Mouse (Mus musculus) intestine, embryonic 14.5 days (tissue): ENCODE measurements around the gene Syce2. TPM values are rescaled to one million over a fixed set of nuclear protein-coding genes. Genes with fewer than 3 reads are reported as not detected.

ENCODE experiments used
- ATAC-seq: fragments of 200-750 bp; cut with Nextera tagmentation; replicated peaks from 2 replicates; pipeline ENCODE4 v1.8.0; 2017; ENCODE audit warnings: low read depth, moderate number of reproducible peaks, moderate TSS enrichment, moderate library complexity; ENCODE audit not compliant: low FRiP score, low TSS enrichment
- DNase-seq: peaks from one replicate; pipeline ENCODE4 v3.0.0-alpha.2; 2018; ENCODE audit warnings: low spot score
- H3K27ac ChIP-seq: fragments of 300-500 bp; sonication (generic); 2 replicates; pipeline ENCODE4 v1.5.1; 2014; ENCODE audit warnings: low read depth, mild to moderate bottlenecking, control low read depth
- H3K27me3 ChIP-seq: fragments of 300-500 bp; sonication (generic); replicated peaks from 2 replicates; pipeline ENCODE4 v1.6.1; 2014; ENCODE audit warnings: low read length, control low read depth; ENCODE audit not compliant: control insufficient read depth, insufficient read depth
- H3K36me3 ChIP-seq: fragments of 300-500 bp; sonication (generic); 2 replicates; pipeline ENCODE4 v1.6.1; 2014; ENCODE audit warnings: low read length, control low read depth; ENCODE audit not compliant: control insufficient read depth, insufficient read depth
- H3K4me1 ChIP-seq: fragments of 300-500 bp; sonication (generic); replicated peaks from 2 replicates; pipeline ENCODE4 v1.6.1; 2014; ENCODE audit warnings: low read length, control low read depth, mixed read lengths; ENCODE audit not compliant: control insufficient read depth, insufficient read depth
- H3K4me2 ChIP-seq: fragments of 300-500 bp; sonication (generic); 2 replicates; pipeline ENCODE4 v1.6.1; 2014; ENCODE audit warnings: low read length
- H3K4me3 ChIP-seq: fragments of 300-500 bp; sonication (generic); 2 replicates; pipeline ENCODE4 v1.5.1; 2014; ENCODE audit warnings: low read depth, low read length, control low read depth, mixed read lengths
- H3K9ac ChIP-seq: fragments of 300-500 bp; sonication (generic); 2 replicates; pipeline ENCODE4 v1.6.1; 2014; ENCODE audit warnings: mild to moderate bottlenecking, low read length
- H3K9me3 ChIP-seq: fragments of 300-500 bp; sonication (generic); 2 replicates; pipeline ENCODE4 v1.6.1; 2016; ENCODE audit warnings: low read length, control low read depth; ENCODE audit not compliant: control insufficient read depth
- WGBS: fragments of 180-500 bp; shearing (Covaris S2); extraction: QIAGEN DNeasy Blood & Tissue Kit; methylation state at CpG from one replicate; pipeline ENCODE4 v1.1.7; 2014; 5-methylcytosine and 5-hydroxymethylcytosine counted together
- polyA plus RNA-seq: library from polyadenylated mRNA; unstranded; fragments of >200 nt; fragmentation: Nextera tagmentation; extraction: Ambion mirVana; gene quantifications from 2 replicates; pipeline ENCODE4 v1.2.1, GENCODE M21; 2014

Gene Syce2
- polyA plus RNA-seq, 1 experiment from 2014 or later: 68.9 TPM

DNA sequence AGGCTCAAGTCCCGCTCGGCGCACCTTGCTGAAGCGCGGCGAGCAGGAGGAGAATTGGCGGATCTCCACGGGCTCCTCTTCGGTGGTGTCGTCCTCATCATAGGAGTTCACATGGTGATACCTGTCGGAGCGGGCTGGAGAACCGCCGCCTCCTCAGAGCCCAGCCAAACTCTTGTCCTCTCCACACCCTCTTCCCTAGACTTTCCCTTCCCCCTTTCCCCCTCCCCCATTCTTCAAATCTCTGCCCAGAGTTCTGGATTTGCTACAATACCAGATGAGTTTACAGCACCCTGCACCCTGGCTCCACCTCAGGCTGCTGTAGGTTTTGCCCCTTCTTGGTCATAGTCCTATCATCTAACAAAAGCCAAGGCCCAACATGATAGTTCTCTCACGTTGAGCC lies 46.7 kb downstream of the Syce2 start:
- Histone ChIP-seq H3K36me3 (no peaks in the 10 kb centered on the region), H3K4me3 (no peak overlapping the region), H3K9ac (no peak overlapping the region), H3K27ac (no peak overlapping the region), H3K27me3 (peaks cover 25% of the 10 kb centered on the region), H3K9me3 (no peaks in the 10 kb centered on the region), H3K4me2 (no peak overlapping the region), H3K4me1 (no peaks in the 10 kb centered on the region)
- 90% methylated on average over 15 of the region's 15 CpGs for WGBS
- DNase-seq (no peak), ATAC-seq (no peak)

DNA sequence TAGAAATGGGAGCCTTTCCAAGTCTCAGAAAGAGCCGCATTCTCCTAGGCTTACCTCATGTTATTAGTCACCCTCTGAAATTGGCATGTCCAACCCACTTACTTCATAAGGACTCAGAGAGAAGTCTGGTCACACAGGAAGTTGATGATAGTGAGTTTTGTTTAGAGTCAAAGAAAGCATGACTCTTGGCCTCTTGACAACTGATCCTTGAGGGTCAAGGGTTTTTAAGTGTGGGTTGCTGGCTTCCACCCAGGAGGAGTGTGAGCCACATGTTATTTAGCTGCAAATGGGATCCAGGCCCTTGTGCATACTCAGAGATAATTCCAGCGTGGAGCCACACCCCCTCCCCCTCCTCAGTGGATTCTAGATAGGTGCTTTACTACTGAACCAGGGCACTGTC lies 49.7 kb downstream of the Syce2 start:
- Histone ChIP-seq H3K27ac (no peak overlapping the region), H3K9ac (no peak overlapping the region), H3K9me3 (no peaks in the 10 kb centered on the region), H3K27me3 (peaks cover 16% of the 10 kb centered on the region; the same call in 1 of the 2 replicates), H3K4me2 (no peak overlapping the region), H3K36me3 (no peaks in the 10 kb centered on the region), H3K4me3 (no peak overlapping the region), H3K4me1 (no peaks in the 10 kb centered on the region)
- WGBS: 67% methylated on average over 2 of the region's 2 CpGs
- no peak for DNase-seq
- no peak for ATAC-seq

DNA sequence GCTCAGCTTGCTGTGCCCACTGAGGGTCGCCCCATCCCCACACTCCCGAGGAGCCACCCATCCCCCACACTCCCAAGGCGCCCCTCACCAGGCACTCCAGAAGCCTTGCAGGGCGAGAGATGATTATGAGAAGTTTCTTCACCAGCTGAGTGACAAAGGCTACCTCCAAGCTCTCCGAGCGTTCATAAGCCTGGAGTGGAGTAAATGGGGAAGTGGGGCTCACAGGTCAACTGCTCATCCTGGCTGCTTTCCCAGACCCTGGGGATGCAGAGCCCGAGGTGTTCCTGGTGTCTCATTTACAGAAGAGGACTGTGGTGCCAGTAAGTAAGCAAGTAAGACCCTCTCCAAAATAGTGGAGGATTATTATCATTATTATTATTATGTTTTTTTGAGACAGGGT lies 53.6 kb downstream of the Syce2 start:
- H3K36me3 ChIP-seq: no peaks in the 10 kb centered on the region
- DNase-seq (no peak), ATAC-seq (no peak)
- H3K4me2 ChIP-seq: no peak overlapping the region
- no peaks in the 10 kb centered on the region for H3K9me3 ChIP-seq
- no peak overlapping the region for H3K27ac ChIP-seq
- 67% methylated on average over 7 of the region's 7 CpGs for WGBS
- no peak overlapping the region for H3K4me3 ChIP-seq
- peaks cover 24% of the 10 kb centered on the region for H3K27me3 ChIP-seq
- no peaks in the 10 kb centered on the region; the same call in 1 of the 2 replicates for H3K4me1 ChIP-seq
- no peak overlapping the region for H3K9ac ChIP-seq

DNA sequence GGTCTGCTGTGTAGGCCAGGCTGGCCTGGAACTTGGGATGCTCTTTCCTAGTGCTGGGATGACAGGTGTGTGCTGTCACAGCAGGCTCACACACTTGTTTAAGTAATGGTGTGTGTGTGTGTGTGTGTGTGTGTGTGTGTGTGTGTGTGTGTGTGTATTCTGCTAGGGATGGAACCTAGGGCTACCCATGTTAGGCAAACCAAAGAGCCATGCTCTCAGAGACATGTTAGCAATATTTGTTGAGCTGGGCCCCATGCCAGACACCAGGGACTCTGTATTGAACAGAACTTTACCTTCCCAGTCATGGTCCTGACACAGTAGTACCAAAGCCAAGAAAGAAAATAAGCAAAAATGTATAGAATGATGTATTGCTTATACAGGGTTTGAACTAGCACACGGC lies 55.6 kb downstream of the Syce2 start:
- Histone ChIP-seq H3K9ac (no peak overlapping the region), H3K4me2 (no peak overlapping the region), H3K27ac (no peak overlapping the region), H3K9me3 (no peaks in the 10 kb centered on the region), H3K4me3 (no peak overlapping the region), H3K36me3 (no peaks in the 10 kb centered on the region), H3K27me3 (peaks cover 39% of the 10 kb centered on the region), H3K4me1 (no peaks in the 10 kb centered on the region; the same call in 1 of the 2 replicates)
- DNase-seq (no peak), ATAC-seq (no peak)
- 83% methylated on average over 1 of the region's 1 CpGs for WGBS

GRCm38 (mm10) chr8:84928456-84929306 lies 56.8 kb downstream of the Syce2 start:
- Histone ChIP-seq H3K9me3 (no peaks in the 10 kb centered on the region), H3K27ac (no peak overlapping the region), H3K9ac (no peak overlapping the region), H3K4me3 (peak overlapping the region; percentile 23), H3K4me1 (no peaks in the 10 kb centered on the region; the same call in 1 of the 2 replicates), H3K27me3 (peaks cover 37% of the 10 kb centered on the region), H3K36me3 (no peaks in the 10 kb centered on the region), H3K4me2 (peak overlapping the region; percentile 59)
- DNase-seq (peak; percentile 85), ATAC-seq (peak; percentile 76)
- 3% methylated on average over 48 of the region's 52 CpGs for WGBS

DNA sequence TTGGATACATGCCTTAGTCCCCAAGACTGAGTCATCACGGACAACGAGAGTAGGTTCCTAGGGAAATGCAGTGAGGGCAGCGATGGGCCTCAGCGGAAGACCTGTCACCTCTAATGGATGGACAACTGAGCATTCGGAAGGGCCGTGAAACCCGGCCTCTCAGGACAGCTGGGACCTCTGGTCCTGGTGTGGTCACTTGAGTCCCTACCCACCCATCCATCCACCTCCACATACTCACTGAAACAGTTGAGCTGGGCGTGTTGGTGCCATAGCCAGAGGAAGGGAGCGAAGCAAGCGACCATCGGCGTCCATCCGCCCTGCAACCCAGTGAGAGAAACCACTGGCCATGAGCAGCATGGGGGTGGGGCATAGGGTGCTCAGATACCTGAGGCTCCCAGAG lies 58.7 kb downstream of the Syce2 start:
- peaks cover 3% of the 10 kb centered on the region; the same call in 1 of the 2 replicates for H3K4me1 ChIP-seq
- no peak overlapping the region for H3K4me2 ChIP-seq
- DNase-seq (no peak), ATAC-seq (no peak)
- no peaks in the 10 kb centered on the region for H3K36me3 ChIP-seq
- 83% methylated on average over 13 of the region's 13 CpGs for WGBS
- H3K27me3 ChIP-seq: peaks cover 53% of the 10 kb centered on the region
- H3K4me3 ChIP-seq: no peak overlapping the region
- no peak overlapping the region for H3K9ac ChIP-seq
- no peak overlapping the region for H3K27ac ChIP-seq
- H3K9me3 ChIP-seq: no peaks in the 10 kb centered on the region

DNA sequence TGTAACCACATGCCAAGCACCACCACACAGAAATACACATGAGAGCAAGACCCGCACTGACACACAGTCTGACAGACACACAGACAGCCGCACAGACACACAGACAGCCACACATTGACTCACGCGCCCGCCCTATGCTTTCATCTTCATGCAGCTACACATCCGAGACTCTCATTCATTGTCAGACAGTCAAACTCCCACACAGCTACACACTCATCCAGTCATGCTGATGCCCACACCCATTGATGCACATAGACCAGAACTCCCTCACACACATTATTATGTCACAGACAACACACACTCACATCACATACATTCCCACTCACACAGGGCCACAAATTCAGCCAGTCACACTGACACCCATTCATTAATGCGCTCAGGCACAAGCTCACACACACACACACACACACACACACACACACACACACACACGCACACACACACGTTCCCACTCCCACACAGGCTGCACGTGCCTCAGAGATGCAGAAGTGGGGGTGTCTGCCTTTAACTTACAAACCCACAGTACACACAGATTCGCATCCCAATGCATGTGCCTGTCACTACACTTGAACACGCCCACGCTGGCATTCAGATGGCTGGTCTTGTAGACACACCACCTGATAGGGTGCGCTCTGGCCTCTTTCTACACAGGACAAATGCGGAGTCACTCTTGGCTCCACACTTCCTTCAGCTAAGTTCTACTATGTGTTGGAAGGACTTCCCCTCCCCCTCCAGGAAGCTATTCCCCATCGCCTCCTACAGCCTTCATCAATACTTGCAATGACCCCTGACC lies 62.1 kb downstream of the Syce2 start:
- no peak for ATAC-seq
- 83% methylated on average over 16 of the region's 16 CpGs for WGBS
- Histone ChIP-seq H3K27ac (no peak overlapping the region), H3K4me3 (no peak overlapping the region), H3K36me3 (no peaks in the 10 kb centered on the region), H3K4me2 (no peak overlapping the region), H3K4me1 (peaks cover 10% of the 10 kb centered on the region), H3K27me3 (peaks cover 80% of the 10 kb centered on the region), H3K9me3 (no peaks in the 10 kb centered on the region), H3K9ac (no peak overlapping the region)
- DNase-seq: no peak

- H3K27ac ChIP-seq: no peak overlapping the region
- DNase-seq: no peak
- no peak overlapping the region for H3K9ac ChIP-seq
- no peak for ATAC-seq
- no peaks in the 10 kb centered on the region for H3K36me3 ChIP-seq
- WGBS: under 1% methylated on average over 15 of the region's 15 CpGs
- H3K9me3 ChIP-seq: no peaks in the 10 kb centered on the region
- no peak overlapping the region; the same call in 1 of the 2 replicates for H3K4me3 ChIP-seq
- H3K4me2 ChIP-seq: no peak overlapping the region; the same call in 1 of the 2 replicates
- peaks cover 75% of the 10 kb centered on the region for H3K27me3 ChIP-seq
- peaks cover 10% of the 10 kb centered on the region for H3K4me1 ChIP-seq
These were observed 62.9 kb downstream of the Syce2 start for GRCm38 (mm10) chr8:84934860-84935259.
